Mouse (Mus musculus): Measurements from ENCODE around the gene Zbtb20.

The Zbtb20 gene

GRCm38 (mm10) chr16:43482125-43482524, 606.4 kb downstream of the Zbtb20 start:
- in situ Hi-C loops (cut with MboI, MseI): no loop called here

GRCm38 (mm10) chr16:43482738-43483137, 607.1 kb downstream of the Zbtb20 start:
- in situ Hi-C loops (cut with MboI, MseI): no loop called here

- in situ Hi-C loops (cut with MboI, MseI): no loop called here
These were observed 608.7 kb downstream of the Zbtb20 start for GRCm38 (mm10) chr16:43484400-43484799.

- in situ Hi-C loops (cut with MboI, MseI): no loop called here
These were observed 613.7 kb downstream of the Zbtb20 start for GRCm38 (mm10) chr16:43489362-43489761.

DNA sequence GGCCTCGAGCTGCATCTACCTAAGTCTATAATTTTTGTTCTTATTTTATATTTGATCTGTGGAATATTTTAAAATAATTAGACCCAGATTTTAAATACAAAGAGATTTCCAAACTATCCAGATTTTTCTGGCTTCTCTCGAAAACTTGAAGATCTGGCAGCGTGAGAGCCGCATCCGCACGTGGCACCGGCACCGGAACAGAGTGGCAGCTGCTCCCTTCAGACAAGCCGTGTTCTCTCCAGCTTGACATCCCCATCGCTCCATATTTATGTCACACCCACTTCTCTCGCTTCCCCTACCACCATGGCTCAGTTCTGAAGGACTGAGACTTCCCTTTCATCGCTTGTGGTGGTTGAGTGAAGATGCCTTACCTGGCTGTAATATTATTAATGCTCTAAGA, 614.3 kb downstream of the Zbtb20 start:
- in situ Hi-C loops (cut with MboI, MseI): no loop called here

DNA sequence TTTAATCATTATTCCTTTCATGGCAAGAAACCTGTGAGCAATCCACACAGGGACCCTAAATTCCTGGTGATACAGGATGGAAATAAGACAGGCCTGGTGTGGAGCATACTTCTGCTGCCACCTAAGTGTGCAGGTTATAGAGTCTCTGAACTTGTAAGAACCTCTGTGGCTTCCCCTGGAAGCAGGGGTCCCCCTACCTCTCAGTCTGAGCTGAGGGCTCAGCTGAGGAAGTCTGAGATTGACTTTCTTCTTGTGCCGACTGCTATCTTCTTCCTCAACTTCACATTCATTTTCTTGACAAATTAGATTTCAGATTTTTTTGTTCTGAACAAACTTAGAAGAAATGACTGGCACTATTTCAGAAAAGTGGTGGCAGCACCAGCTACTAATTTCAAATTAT, 617.2 kb downstream of the Zbtb20 start:
- in situ Hi-C loops (cut with MboI, MseI): no loop called here

DNA sequence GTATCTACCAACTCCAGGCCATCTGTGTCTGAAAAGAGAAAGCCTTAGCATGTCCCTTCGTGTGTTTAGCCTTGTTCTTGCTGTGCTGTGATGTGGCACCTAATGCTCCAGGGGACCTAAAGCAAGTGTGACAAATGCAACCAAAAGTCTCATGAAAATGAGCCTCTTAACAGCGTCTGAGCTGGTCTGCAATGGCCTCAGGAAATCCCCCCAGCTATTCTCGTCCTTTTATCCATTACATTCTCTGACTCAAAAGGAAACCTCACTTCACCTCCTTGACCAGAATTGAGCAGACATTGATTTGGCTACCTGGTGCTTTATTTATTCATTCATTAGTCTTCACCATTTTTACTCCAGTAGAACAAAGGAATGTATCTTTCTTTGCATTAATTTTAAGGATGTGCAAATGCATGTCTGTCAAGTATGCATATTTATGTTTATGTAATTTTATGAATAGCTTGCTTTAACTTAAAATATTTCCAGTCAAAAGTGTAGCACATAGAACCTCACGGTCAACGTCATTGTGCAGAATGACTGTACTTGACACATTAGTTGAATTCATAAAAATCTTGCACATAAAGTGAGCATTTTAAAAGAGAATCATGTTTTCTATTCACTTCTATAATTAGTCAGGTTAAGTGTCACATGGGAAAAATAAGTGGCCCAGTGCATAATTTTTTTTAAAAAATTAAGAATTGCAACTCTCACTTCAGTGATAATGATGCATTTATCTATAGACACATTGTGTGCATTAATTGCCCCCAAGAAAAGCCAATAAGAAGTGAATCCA, 618.1 kb downstream of the Zbtb20 start:
- in situ Hi-C loops (cut with MboI, MseI): no loop called here

GRCm38 (mm10) chr16:43495175-43495818, 619.6 kb downstream of the Zbtb20 start:
- in situ Hi-C loops (cut with MboI, MseI): no loop called here

GRCm38 (mm10) chr16:43497093-43497492, 621.4 kb downstream of the Zbtb20 start:
- in situ Hi-C loops (cut with MboI, MseI): no loop called here

- in situ Hi-C loops (cut with MboI, MseI): no loop called here
These were observed 624.6 kb downstream of the Zbtb20 start for GRCm38 (mm10) chr16:43500132-43500853.

- in situ Hi-C loops (cut with MboI, MseI): no loop called here
These were observed 625.6 kb downstream of the Zbtb20 start for GRCm38 (mm10) chr16:43501284-43501683.

DNA sequence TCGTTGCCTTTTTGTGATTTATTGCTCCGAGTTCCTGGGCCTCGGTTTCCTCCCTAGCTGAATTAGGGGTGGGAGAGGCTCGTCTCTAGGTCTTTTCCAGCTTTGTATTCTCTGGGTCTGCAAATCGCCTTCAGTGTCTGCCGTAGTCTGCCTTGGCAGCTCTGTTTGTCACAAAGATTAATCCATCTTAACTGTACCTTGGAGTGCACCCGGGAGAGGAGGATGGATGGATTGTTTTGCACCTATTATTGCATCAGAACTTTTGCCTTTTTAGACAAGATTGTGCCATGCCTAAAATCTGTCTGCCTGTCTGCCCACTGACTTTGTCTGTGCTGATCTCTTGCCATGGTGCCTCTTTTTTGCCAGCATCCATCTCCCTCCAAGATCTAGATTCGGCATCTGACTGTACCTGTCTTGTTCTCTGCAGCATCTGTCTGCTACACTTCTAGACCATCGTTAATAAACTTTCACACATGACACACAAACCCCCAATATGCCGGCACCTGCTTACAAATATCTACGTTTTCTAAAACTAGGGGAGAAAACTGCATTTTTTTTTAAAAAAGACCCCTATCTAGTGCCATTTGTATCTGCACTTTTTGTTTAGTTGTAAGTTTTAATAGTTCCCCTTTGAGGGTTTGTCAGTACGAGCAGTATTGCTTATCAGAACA, 626.8 kb downstream of the Zbtb20 start:
- in situ Hi-C loops (cut with MboI, MseI): no loop called here

DNA sequence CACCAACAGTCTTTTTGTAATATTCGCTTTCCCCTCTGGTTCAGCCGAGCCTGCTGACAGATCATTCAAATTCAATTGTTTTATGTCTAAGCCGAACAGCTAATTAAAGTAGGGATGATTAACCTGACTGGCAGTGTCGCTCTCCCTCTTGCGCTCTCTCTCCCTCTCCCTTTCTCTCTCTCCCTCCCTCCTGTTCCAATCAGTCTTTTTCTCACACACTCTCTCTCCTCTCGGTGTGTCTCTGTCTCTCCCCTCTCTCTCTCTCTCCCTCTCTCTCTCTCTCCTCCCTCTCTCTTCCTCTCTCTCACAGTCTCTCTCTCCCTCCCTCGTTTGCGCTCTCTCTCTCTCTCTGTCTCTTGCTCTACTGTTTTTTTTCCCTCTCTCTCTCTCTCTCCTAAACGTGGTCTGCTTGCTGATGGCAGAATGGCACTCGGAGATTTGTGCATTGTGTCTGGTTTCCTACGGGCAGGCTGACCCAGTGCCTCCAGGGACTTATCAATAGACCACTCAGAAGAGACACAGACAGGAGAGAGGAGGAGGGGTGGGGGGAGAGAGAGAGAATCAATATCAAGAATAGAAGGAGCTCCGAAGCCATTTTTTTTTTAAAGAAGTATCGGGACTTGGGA, 627.4 kb downstream of the Zbtb20 start:
- in situ Hi-C loops (cut with MboI, MseI): no loop called here

DNA sequence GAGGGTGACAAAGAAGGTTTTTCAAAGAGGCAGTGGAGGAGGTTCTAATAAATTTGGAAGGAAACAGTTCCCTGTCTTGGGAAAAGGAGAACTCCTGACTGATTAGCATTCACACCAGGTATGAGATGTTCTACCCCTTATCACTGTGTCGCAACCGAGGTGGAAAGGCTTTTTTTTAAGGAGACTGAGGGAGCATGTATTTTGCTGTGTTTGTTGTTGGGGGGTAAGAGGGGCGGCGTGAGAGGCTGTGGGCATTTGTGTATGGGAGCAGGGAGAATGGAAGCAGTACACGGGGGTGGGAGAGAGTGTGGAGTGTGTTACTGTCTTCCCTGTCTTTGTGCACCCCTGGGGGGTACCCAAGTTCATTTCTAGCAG, 627.9 kb downstream of the Zbtb20 start:
- in situ Hi-C loops (cut with MboI, MseI): no loop called here

DNA sequence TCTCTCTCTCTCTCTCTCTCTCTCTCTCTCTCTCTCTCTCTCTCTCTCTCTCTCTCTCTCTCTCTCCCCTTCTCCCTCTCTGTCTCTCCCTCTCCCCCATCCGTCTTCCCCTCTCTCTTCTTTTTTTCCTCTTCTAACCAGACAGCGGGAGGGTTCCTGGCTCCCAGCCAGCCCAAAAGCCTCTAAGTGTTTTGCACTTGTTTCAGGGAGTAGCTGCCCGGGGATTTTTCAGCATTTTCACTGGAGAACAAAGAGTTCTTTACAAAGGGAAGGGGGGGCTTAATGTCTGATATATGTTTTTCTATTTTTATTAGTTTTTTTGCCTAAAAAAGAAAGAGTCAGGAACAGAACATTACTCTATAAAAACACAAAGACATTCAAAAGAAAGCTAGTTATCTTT, 628.5 kb downstream of the Zbtb20 start:
- in situ Hi-C loops (cut with MboI, MseI): no loop called here

DNA sequence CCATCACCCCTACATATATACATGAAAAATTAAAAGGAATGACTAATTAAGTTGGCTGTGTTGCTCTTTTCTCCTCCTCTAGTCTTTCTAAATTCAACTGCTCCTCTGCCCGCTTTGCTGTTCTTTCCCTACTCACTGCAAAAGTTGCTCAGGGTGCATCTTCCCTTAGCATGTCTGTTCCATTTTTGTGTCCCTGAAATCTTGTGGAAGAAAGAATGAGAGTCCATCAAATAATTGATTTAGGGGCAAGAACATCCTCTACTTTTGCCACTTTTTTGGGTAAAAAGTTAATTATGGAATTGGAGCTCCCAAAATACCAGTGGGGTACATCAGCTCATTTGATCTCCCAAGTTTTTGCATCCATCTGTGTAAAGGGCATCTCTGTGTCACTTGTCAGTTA, 628.9 kb downstream of the Zbtb20 start:
- in situ Hi-C loops (cut with MboI, MseI): no loop called here

DNA sequence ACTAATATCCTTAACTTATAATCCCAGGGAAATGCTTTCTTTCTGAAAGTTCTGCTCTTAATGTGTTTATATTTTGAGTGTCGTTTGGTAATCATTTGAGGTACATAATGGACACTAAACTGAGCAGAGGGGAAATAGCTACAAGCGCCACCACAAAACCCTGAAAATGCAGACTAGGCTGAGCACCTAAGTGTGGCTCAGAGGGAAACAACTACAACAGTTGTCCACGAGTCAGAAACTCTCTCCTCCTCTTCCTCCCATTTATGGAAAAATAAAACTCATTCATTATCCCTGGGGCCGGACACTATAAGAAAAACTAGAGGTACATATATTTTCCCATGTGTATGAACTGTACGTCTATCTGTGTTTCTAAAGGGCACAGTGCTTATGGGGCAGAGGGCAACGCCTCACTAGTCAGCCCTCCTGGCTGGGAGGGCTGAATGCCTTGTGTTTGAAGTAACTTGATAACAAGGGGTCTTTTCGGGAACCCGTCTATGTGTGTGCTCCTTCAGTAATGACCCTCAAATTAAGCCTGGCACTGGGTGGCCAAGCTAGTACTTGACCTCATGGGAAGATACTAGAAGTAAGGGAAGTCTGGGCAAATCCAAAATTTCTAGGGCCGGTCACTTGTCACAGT, 629.8 kb downstream of the Zbtb20 start:
- in situ Hi-C loops (cut with MboI, MseI): no loop called here

DNA sequence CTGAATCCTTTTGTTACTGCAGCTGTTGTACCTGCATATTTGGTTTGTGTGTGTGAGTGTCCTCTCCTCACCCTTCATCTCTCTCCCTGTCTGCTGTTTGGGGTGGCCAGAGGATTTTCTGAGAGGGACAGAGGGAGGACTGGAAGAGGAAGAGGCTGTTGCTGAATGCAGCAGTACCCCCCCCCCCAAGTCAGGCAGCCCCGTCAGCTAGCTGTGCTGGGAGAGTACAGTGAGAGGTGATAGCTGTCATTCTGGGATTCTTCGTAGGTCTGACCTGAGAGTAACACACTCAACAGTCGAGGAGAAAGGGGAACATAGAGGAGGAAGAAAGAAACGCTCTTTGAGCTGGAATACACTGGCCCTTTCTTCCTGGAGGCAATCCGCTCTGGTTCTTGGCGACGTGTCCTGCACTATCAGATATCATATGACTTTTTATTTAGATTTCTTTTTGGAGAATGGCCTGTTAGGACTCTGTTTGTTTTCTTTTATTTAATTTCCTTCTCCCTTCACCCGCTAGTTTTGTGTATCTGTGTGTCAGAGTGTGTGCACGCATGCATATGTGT, 630.6 kb downstream of the Zbtb20 start:
- in situ Hi-C loops (cut with MboI, MseI): no loop called here

DNA sequence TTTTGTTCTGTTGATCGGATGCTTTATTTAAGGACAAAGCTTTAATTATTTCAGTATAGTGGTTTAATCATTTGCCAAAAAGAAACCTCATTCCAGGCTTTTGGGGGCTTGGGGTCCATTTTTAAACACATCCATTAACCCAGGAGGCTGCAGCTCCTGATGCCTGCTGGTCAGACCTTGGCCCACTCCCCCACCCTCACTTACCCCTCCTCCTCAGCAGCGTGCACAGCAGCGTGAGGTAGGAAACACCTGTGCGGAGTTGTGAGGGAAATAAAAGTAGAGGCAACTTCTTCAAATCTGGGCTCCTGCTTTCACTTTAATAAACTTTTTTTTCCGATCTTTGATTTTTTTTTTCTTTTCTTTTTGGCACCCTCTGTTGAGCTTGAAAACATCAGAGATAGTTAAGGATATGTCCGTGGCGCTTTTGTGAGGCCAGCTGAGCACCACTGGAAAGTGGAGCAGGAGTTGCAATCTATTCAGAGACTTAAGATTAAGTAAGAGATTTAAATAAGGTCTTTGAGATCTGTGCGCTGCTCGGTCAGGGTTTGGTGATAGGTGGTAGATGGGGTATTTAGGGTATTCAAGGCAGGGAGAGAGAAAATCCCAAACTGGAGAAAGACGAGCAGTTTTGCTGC, 631.2 kb downstream of the Zbtb20 start:
- in situ Hi-C loops (cut with MboI, MseI): no loop called here

All from T-helper 1 cell (primary cell).